Mouse (Mus musculus): ENCODE measurements around the gene Ccdc106. TPM values are rescaled to one million over a fixed set of nuclear protein-coding genes. Genes with fewer than 3 reads are reported as not detected.
"Not testable (repeated sequence)": the region's sequence is repeated elsewhere in the genome, so short reads cannot be mapped to it uniquely, and the experiment has no call there.

Ccdc106 gene
- total RNA-seq, 1 experiment, result 7.5 TPM

DNA sequence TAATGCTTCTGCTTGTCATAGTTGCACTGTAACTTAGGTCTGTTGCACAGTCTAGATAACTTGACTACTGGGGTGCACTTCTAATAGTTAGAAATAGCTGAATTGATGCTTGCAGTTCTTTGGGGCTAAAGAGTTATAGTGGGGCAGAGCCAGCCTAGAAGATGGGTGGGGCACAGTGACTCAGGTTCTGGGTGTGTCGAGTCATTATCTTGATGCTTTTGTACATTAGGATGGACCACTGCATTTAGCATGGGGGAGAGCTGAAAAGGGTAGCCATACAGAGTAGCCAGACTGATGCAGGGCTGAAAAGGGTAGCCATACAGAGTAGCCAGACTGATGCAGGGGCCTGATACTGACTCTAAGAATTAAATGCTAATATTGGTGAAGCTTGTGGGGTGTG, 53.2 kb downstream of the Ccdc106 start:
- H3K4me3 ChIP-seq (ENCODE audit: insufficient read depth in 1 of 2, low read depth in 1 of 2, low read length in 2 of 2, poor library complexity in 1 of 2, severe bottlenecking in 1 of 2), result no peak overlapping the region
- H3K4me1 ChIP-seq (ENCODE audit: control insufficient read depth in 2 of 2, insufficient read depth in 2 of 2, low read length in 2 of 2, poor library complexity in 1 of 2), result peaks cover 0 to 2% of the 10 kb centered on the region in 2 experiments; a peak in 2 of 4 replicates
- H3K36me3 ChIP-seq (ENCODE audit: control insufficient read depth, insufficient read depth, low read length, poor library complexity, severe bottlenecking), result peaks cover 77% of the 10 kb centered on the region
- no peaks in the 10 kb centered on the region for H3K9me3 ChIP-seq (ENCODE audit: control insufficient read depth, insufficient read depth, low read depth, low read length)
- in situ Hi-C loops (cut with MboI; ENCODE audit: low sequenced_read_pairs in 2 of 2, unreplicated experiment in 2 of 2), result no loop called here
- no peak for DNase-seq (ENCODE audit: low read depth, low spot score)
- no peak overlapping the region for H3K27ac ChIP-seq (ENCODE audit: insufficient read depth, low read depth, low read length, poor library complexity, severe bottlenecking)
- no peak for TF ChIP-seq MAFK (IDR thresholded peaks at IDR 0.05; ENCODE audit: insufficient read depth, low read depth, low read length)
- no peak for TF ChIP-seq CHD2 (IDR thresholded peaks at IDR 0.05; ENCODE audit: low read depth, low read length)
- no peak for TF ChIP-seq ZNF384 (IDR thresholded peaks at IDR 0.05; ENCODE audit: low read depth, low read length)
- TF ChIP-seq HCFC1 (IDR thresholded peaks at IDR 0.05; ENCODE audit: borderline replicate concordance, insufficient read depth, low read length), result no peak
- no peak for TF ChIP-seq ZC3H11A (IDR thresholded peaks at IDR 0.05; ENCODE audit: borderline replicate concordance, low read depth, low read length)
- H3K9ac ChIP-seq (ENCODE audit: insufficient read depth, low read depth, low read length, poor library complexity, severe bottlenecking), result no peak overlapping the region

DNA sequence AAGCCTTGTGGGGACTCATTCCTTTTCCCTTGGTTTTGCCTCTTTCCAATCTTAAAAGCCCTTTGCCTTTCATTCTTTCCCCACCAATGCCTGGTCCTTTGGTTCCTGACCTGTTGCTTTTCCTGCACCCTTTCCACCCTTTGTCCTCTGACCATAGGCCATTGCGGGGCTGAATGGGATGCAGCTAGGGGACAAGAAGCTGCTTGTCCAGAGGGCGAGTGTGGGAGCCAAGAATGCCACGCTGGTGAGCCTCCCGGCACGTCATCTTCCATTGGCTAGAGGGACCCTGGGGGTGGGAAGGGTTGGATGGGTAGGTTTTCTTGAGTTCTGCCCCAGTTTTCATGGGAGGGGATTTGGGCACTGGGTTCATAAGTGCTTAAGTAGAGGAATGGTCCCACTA, 54.6 kb downstream of the Ccdc106 start:
- Histone ChIP-seq H3K9me3 (ENCODE audit: control insufficient read depth, insufficient read depth, low read depth, low read length) (no peaks in the 10 kb centered on the region), H3K4me3 (ENCODE audit: insufficient read depth in 1 of 2, low read depth in 1 of 2, low read length in 2 of 2, poor library complexity in 1 of 2, severe bottlenecking in 1 of 2) (no peak overlapping the region), H3K36me3 (ENCODE audit: control insufficient read depth, insufficient read depth, low read length, poor library complexity, severe bottlenecking) (peaks cover 68% of the 10 kb centered on the region), H3K9ac (ENCODE audit: insufficient read depth, low read depth, low read length, poor library complexity, severe bottlenecking) (no peak overlapping the region), H3K27ac (ENCODE audit: insufficient read depth, low read depth, low read length, poor library complexity, severe bottlenecking) (no peak overlapping the region), H3K4me1 (ENCODE audit: control insufficient read depth in 2 of 2, insufficient read depth in 2 of 2, low read length in 2 of 2, poor library complexity in 1 of 2) (peaks cover 0 to 3% of the 10 kb centered on the region in 2 experiments; a peak in 2 of 4 replicates)
- no peak for DNase-seq (ENCODE audit: low read depth, low spot score)
- TF ChIP-seq ZC3H11A (IDR thresholded peaks at IDR 0.05; ENCODE audit: borderline replicate concordance, low read depth, low read length) (no peak), MAFK (IDR thresholded peaks at IDR 0.05; ENCODE audit: insufficient read depth, low read depth, low read length) (no peak), CHD2 (IDR thresholded peaks at IDR 0.05; ENCODE audit: low read depth, low read length) (no peak), HCFC1 (IDR thresholded peaks at IDR 0.05; ENCODE audit: borderline replicate concordance, insufficient read depth, low read length) (no peak), ZNF384 (IDR thresholded peaks at IDR 0.05; ENCODE audit: low read depth, low read length) (no peak)
- in situ Hi-C loops (cut with MboI; ENCODE audit: low sequenced_read_pairs in 2 of 2, unreplicated experiment in 2 of 2), result no loop called here

GRCm38 (mm10) chr7:5076931-5077330, 56.6 kb downstream of the Ccdc106 start:
- peaks cover 50% of the 10 kb centered on the region for H3K36me3 ChIP-seq (ENCODE audit: control insufficient read depth, insufficient read depth, low read length, poor library complexity, severe bottlenecking)
- no peak overlapping the region for H3K9ac ChIP-seq (ENCODE audit: insufficient read depth, low read depth, low read length, poor library complexity, severe bottlenecking)
- H3K27ac ChIP-seq (ENCODE audit: insufficient read depth, low read depth, low read length, poor library complexity, severe bottlenecking), result no peak overlapping the region
- no peaks in the 10 kb centered on the region for H3K9me3 ChIP-seq (ENCODE audit: control insufficient read depth, insufficient read depth, low read depth, low read length)
- peaks cover 2 to 3% of the 10 kb centered on the region in 2 experiments; a peak in 2 of 4 replicates for H3K4me1 ChIP-seq (ENCODE audit: control insufficient read depth in 2 of 2, insufficient read depth in 2 of 2, low read length in 2 of 2, poor library complexity in 1 of 2)
- no peak overlapping the region for H3K4me3 ChIP-seq (ENCODE audit: insufficient read depth in 1 of 2, low read depth in 1 of 2, low read length in 2 of 2, poor library complexity in 1 of 2, severe bottlenecking in 1 of 2)
- DNase-seq (ENCODE audit: low read depth, low spot score), result no peak
- in situ Hi-C loops (cut with MboI; ENCODE audit: low sequenced_read_pairs in 2 of 2, unreplicated experiment in 2 of 2), result no loop called here
- TF ChIP-seq MAFK (IDR thresholded peaks at IDR 0.05; ENCODE audit: insufficient read depth, low read depth, low read length), result 0 out of 2 replicates have a peak, but pooled peaks have one; percentile 26
- no peak for TF ChIP-seq CHD2 (IDR thresholded peaks at IDR 0.05; ENCODE audit: low read depth, low read length)

- Histone ChIP-seq H3K9ac (ENCODE audit: insufficient read depth, low read depth, low read length, poor library complexity, severe bottlenecking) (peak overlapping the region; percentile 66), H3K27ac (ENCODE audit: insufficient read depth, low read depth, low read length, poor library complexity, severe bottlenecking) (peak overlapping the region; percentile 70; the same call in 1 of the 2 replicates), H3K36me3 (ENCODE audit: control insufficient read depth, insufficient read depth, low read length, poor library complexity, severe bottlenecking) (peaks cover 44% of the 10 kb centered on the region), H3K4me3 (ENCODE audit: insufficient read depth in 1 of 2, low read depth in 1 of 2, low read length in 2 of 2, poor library complexity in 1 of 2, severe bottlenecking in 1 of 2) (peak overlapping the region; percentile 59 to 97; a peak in 3 of 4 replicates)
- H3K4me1 ChIP-seq (ENCODE audit: control insufficient read depth in 2 of 2, insufficient read depth in 2 of 2, low read length in 2 of 2, poor library complexity in 1 of 2); H3K9me3 ChIP-seq (ENCODE audit: control insufficient read depth, insufficient read depth, low read depth, low read length); in situ Hi-C loops (cut with MboI; ENCODE audit: low sequenced_read_pairs in 2 of 2, unreplicated experiment in 2 of 2); DNase-seq (ENCODE audit: low read depth, low spot score): not testable (repeated sequence)
Observed at GRCm38 (mm10) chr7:5079365-5080009, 59.1 kb downstream of the Ccdc106 start.

All from ES-E14 (cell line).